Mouse (Mus musculus) heart, embryonic 15.5 days (tissue): ENCODE measurements around the gene Bin2. TPM values are rescaled to one million over a fixed set of nuclear protein-coding genes. Genes with fewer than 3 reads are reported as not detected.

Source experiments
- ATAC-seq: fragments of 200-750 bp; cut with Nextera tagmentation; replicated peaks from 2 replicates; pipeline ENCODE4 v1.8.0; 2017; ENCODE audit warnings: low read depth, moderate TSS enrichment; ENCODE audit not compliant: insufficient number of reproducible peaks, insufficient read depth, low FRiP score
- H3K27ac ChIP-seq: fragments of 300-500 bp; sonication (generic); 2 replicates; pipeline ENCODE4 v1.5.1; 2015; ENCODE audit warnings: mild to moderate bottlenecking, inconsistent platforms
- H3K27me3 ChIP-seq: fragments of 300-500 bp; sonication (generic); 2 replicates; pipeline ENCODE4 v1.6.1; 2015; ENCODE audit warnings: inconsistent platforms
- H3K36me3 ChIP-seq: fragments of 300-500 bp; sonication (generic); 2 replicates; pipeline ENCODE4 v1.6.1; 2015; ENCODE audit warnings: mild to moderate bottlenecking, inconsistent platforms
- H3K4me1 ChIP-seq: fragments of 300-500 bp; sonication (generic); replicated peaks from 2 replicates; pipeline ENCODE4 v1.6.1; 2015; ENCODE audit warnings: inconsistent platforms
- H3K4me2 ChIP-seq: fragments of 300-500 bp; sonication (generic); 2 replicates; pipeline ENCODE4 v1.6.1; 2015; ENCODE audit warnings: inconsistent platforms, mild to moderate bottlenecking, moderate library complexity
- H3K4me3 ChIP-seq: fragments of 300-500 bp; sonication (generic); 2 replicates; pipeline ENCODE4 v1.5.1; 2015; ENCODE audit warnings: mild to moderate bottlenecking, inconsistent platforms
- H3K9ac ChIP-seq: fragments of 300-500 bp; sonication (generic); 2 replicates; pipeline ENCODE4 v1.6.1; 2015; ENCODE audit warnings: mild to moderate bottlenecking, inconsistent platforms
- H3K9me3 ChIP-seq: fragments of 300-500 bp; sonication (generic); replicated peaks from 2 replicates; pipeline ENCODE4 v1.6.1; 2016; ENCODE audit warnings: inconsistent platforms
- WGBS: fragments of 180-500 bp; shearing (Covaris S2); methylation state at CpG from one replicate; pipeline ENCODE4 v1.1.7; 2015; ENCODE audit warnings: mixed read lengths; 5-methylcytosine and 5-hydroxymethylcytosine counted together
- polyA plus RNA-seq: library from polyadenylated mRNA; unstranded; fragments of >200 nt; fragmentation: Nextera tagmentation; extraction: Ambion mirVana; gene quantifications from 2 replicates; pipeline ENCODE4 v1.2.1, GENCODE M21; 2015

Gene Bin2
- polyA plus RNA-seq, 1 experiment from 2014 or later = 2.6 TPM

DNA sequence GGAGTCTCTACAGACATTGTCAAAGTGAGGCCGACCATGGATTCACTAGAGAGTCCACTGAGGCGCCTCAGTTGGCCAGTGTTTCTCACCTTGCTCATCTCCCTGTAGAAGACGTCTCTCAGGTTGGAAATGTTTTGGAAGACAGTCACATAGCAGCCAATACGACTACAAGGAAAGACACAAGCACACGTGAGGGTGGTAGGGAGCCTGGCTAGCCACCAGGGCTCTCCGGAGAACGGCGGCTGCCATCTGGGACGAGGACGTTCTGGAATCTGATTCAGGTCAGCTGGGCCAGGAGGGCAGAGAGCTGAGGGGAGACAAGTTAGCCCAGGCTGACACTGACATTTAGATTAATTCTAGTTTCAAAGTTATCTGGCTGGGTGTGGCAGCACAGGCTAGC lies 19.2 kb downstream of the Bin2 start:
- Histone ChIP-seq H3K4me2 (no peak overlapping the region), H3K4me3 (no peak overlapping the region), H3K27ac (no peak overlapping the region), H3K4me1 (no peaks in the 10 kb centered on the region), H3K9ac (no peak overlapping the region), H3K36me3 (no peaks in the 10 kb centered on the region), H3K9me3 (no peaks in the 10 kb centered on the region), H3K27me3 (peaks cover 3% of the 10 kb centered on the region; the same call in 1 of the 2 replicates)
- 74% methylated on average over 10 of the region's 10 CpGs for WGBS
- no peak for ATAC-seq

DNA sequence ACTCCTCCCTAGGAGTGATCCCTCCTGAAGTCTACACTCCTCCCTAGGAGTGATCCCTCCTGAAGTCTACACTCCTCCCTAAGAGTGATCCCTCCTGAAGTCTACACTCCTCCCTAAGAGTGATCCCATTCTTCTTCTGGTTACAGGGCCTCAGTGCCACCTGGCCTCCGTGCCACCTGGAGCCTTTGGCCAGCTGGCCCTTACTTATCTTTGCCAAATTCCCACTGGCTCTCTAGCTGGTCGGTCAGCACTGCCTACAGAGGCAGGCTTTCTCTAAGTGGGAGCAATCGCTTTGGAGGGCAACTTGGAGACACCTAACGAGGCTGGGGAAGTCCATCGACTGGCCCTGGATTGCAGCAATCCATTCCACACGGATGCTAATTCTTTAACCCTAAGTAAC lies 23.2 kb downstream of the Bin2 start:
- Histone ChIP-seq H3K27ac (no peak overlapping the region), H3K27me3 (peaks cover 7% of the 10 kb centered on the region; the same call in 1 of the 2 replicates), H3K4me2 (no peak overlapping the region), H3K9ac (no peak overlapping the region), H3K4me1 (peaks cover 4% of the 10 kb centered on the region; the same call in 1 of the 2 replicates), H3K4me3 (no peak overlapping the region), H3K36me3 (no peaks in the 10 kb centered on the region), H3K9me3 (no peaks in the 10 kb centered on the region)
- WGBS = 71% methylated on average over 6 of the region's 6 CpGs
- ATAC-seq = no peak

DNA sequence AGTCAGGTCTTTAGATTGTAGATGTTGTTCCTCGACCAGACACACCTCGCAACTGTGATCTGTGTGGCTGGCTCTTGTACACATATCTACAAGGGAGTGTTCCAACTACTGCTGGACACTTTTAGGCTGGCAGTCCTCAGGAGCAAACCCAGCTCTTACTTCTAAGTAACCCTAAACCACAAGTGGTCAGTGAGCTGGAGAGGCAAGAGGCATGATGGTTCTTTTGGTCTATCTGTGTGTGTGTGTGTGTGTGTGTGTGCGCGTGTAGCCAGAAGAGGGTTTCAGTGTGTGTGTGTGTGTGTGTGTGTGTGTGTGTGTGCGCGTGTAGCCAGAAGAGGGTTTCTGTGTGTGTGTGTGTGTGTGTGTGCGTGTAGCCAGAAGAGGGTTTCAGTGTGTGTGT lies 26.9 kb downstream of the Bin2 start:
- H3K4me2 ChIP-seq = no peak overlapping the region
- no peak for ATAC-seq
- H3K9me3 ChIP-seq = no peaks in the 10 kb centered on the region
- no peak overlapping the region for H3K27ac ChIP-seq
- 90% methylated on average over 7 of the region's 7 CpGs for WGBS
- H3K4me3 ChIP-seq = no peak overlapping the region
- no peaks in the 10 kb centered on the region for H3K36me3 ChIP-seq
- H3K4me1 ChIP-seq = peaks cover 17% of the 10 kb centered on the region
- peaks cover 22% of the 10 kb centered on the region for H3K27me3 ChIP-seq
- H3K9ac ChIP-seq = no peak overlapping the region

DNA sequence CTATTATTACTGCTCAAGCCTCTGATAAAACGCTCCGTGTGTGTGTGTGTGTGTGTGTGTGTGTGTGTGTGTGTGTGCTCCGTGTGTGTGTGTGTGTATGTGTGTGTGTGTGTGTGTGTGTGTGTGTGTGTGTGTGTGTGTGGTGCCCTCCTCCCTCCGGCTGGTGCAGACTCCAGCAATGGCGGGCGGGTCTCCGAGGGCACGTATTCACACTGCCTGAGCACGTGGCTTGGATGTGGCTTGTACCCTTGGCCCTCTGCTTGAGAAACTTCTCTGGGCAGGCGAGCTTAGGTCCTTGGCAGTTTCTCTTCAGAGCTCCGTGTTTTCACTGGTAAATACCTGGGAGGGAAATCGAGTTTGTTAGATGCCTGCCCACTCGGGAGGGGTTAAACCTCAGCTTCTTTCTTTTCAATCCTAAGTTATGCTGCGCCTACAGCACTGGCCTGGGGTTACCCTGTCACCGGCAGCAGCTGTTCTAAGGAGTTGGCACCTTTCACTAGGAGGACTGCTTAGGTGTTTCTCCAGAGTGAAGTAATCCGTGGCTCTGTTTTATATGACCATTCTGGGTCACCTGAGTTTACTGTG lies 28.0 kb downstream of the Bin2 start:
- no peak for ATAC-seq
- Histone ChIP-seq H3K36me3 (no peaks in the 10 kb centered on the region), H3K27me3 (peaks cover 31% of the 10 kb centered on the region), H3K27ac (peak overlapping the region; percentile 48; the same call in 1 of the 2 replicates), H3K9me3 (no peaks in the 10 kb centered on the region), H3K4me3 (no peak overlapping the region), H3K4me2 (peak overlapping the region; percentile 26), H3K9ac (no peak overlapping the region; the same call in 1 of the 2 replicates), H3K4me1 (peaks cover 28% of the 10 kb centered on the region)
- 53% methylated on average over 11 of the region's 16 CpGs for WGBS

DNA sequence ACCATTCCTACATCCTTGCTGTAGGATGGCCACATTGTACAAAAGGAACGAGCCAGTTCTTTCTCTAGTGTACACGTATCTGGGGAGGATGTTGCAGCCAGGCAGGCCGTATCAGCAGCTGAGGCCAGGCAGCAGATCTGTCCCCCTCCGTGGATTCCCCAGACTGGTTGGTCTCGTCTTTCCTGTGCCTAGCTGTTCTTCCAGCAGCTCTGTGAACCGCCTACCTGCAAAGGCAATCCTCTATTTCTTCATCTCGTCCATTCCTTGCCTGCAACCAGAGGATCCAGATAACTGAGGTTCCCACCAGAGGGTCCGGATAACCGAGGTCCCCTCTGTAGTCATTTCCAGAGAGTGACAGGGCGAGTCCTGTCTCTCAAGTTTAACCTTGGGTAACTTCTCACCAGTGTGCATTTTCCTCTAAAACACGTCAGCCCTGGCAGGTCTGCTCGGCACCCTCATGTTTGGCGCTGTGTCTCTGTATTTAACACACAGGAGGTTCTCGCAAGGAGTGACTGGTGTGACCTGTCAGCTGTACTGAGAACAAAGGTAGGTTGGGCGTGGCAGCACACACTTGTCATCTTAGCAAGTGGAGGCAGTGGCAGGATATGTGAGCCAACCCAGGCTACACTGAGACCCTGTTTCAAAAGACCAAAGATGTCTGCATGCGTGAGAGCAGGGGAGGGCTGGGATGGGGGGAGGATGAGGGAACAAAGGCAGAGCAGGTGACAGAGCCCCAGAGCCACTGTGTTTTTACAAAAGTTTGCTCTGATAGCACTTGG lies 29.2 kb downstream of the Bin2 start:
- no peak for ATAC-seq
- H3K9ac ChIP-seq = no peak overlapping the region
- peaks cover 32% of the 10 kb centered on the region for H3K4me1 ChIP-seq
- H3K27ac ChIP-seq = peak overlapping the region; percentile 48
- H3K4me2 ChIP-seq = peak overlapping the region; percentile 26; the same call in 1 of the 2 replicates
- H3K36me3 ChIP-seq = no peaks in the 10 kb centered on the region
- 67% methylated on average over 16 of the region's 16 CpGs for WGBS
- peaks cover 40% of the 10 kb centered on the region for H3K27me3 ChIP-seq
- no peaks in the 10 kb centered on the region for H3K9me3 ChIP-seq
- H3K4me3 ChIP-seq = no peak overlapping the region

DNA sequence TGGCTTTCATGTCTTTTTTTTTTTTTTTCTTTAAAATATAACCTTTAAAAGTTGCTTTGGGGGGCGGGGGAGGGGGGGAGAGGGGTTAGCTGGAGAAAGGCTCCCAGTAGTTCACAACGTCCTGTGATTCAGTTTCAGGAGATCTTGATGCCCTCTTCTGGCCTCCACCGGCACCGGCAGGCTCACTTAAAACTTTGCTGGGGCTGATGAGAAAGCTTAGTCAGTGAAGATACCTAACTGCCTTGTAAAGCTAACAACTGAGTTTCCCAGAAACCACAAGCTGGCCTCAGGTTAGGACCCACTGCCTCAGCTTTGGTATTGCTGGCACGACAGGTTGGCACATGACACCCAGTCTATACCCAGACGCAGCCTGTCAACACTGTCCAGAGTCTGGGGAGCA lies 31.7 kb downstream of the Bin2 start:
- Histone ChIP-seq H3K36me3 (no peaks in the 10 kb centered on the region), H3K4me1 (peaks cover 33% of the 10 kb centered on the region), H3K27ac (no peak overlapping the region), H3K4me3 (peak overlapping the region; percentile 68; the same call in 1 of the 2 replicates), H3K27me3 (peaks cover 48% of the 10 kb centered on the region), H3K9me3 (no peaks in the 10 kb centered on the region), H3K9ac (no peak overlapping the region), H3K4me2 (peak overlapping the region; percentile 98)
- 18% methylated on average over 6 of the region's 6 CpGs for WGBS
- ATAC-seq = no peak

DNA sequence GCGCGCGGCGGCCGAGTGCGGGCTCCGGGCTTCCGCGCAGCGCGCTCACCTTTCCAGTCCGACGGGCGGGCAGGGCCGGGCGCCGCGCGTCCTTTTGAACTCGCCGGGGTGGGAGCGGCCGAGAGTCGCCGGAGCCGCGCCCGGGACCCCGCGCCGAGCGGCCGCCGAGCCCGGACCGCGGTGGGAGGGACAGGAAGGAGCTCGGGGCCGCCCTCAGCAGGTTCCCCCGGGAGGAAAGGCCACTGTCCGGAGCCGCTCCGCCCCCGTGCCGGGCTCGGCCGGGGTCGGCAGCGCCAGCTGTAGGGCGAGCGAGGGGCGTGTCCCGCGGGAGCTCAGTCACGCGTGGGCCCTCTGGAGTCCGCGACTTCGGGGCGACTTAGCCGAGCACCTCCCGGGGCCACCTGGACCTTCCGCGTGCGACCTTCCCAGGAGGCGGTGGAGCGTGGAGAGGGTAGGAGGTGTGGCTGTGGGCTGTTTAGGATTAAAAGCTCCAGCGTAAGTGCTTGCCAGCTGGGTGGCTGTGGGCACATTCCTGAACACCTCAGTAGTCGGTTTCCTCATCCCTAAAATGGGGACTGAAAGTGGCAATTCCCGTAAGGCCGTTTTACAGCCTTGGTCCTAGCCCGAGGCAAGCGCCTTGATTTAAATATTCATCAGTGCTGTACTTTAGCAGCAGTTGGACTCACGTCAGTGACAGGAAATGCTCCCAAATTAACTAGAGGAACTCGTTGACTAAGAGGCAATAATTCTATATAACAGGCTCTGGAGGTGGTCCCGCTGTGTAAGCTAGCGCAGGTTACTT lies 32.5 kb downstream of the Bin2 start, which contains the start of gene Smagp:
TSS of gene Smagp (minus strand) at position 241 of the 802 bp plus-strand sequence.
- H3K4me3 ChIP-seq = peak within 1 kb of the TSS; percentile 68
- WGBS = under 1% methylated on average over 71 of the region's 77 CpGs
- peaks cover 37% of the 10 kb centered on the region for H3K4me1 ChIP-seq
- no peaks in the 10 kb centered on the region for H3K36me3 ChIP-seq
- peak within 1 kb of the TSS; percentile 98 for H3K4me2 ChIP-seq
- H3K27me3 ChIP-seq = peaks cover 48% of the 10 kb centered on the region
- H3K9ac ChIP-seq = peak within 1 kb of the TSS; percentile 60
- H3K27ac ChIP-seq = peak within 1 kb of the TSS; percentile 48; the same call in 1 of the 2 replicates
- H3K9me3 ChIP-seq = no peaks in the 10 kb centered on the region
- ATAC-seq = peak; percentile 50

DNA sequence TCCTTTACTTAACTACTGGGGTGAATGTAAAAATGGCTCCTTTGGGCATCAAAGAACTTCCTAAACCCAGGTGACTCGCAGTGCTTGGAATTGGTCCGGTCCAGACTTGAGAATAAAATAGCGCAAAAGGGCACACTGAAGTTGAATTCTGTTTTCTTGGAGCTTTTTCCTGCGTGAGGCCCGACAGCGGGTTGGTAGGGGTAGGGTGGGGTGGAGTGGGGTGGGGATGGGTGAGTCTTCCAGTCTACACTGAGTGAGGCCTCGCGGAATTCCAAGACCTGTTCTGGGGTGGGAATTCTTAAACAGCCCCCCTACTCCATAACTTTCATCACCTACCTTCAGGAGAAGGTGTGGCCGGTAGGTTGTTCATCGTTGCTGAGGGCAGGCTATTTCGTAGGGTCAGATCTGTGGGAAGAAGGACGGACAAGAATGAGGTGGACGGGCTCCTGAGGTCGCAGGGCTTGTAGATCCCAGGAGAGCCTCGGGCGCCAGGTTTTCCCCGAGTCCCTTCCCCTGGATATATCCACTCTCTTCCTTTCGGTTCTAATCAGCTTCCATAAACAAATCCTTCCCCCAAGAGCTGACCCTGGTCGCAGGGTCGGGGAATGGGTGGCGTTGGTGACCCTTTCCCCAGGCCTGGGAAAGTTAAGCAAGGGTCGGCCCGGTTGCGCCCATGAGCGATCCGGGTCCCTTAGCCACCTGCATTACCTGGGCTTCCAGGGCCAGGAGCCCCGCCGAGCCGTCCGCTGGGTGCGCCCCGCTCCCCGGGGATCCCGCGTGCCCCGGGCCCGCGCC lies 33.3 kb downstream of the Bin2 start:
- H3K27ac ChIP-seq = 0 out of 2 replicates have a peak overlapping the region, but pooled peaks have one; percentile 48
- WGBS = 3% methylated on average over 38 of the region's 38 CpGs
- H3K4me2 ChIP-seq = peak overlapping the region; percentile 98
- peak overlapping the region; percentile 68 for H3K4me3 ChIP-seq
- no peaks in the 10 kb centered on the region for H3K9me3 ChIP-seq
- H3K27me3 ChIP-seq = peaks cover 48% of the 10 kb centered on the region
- no peaks in the 10 kb centered on the region for H3K36me3 ChIP-seq
- ATAC-seq = no peak
- H3K4me1 ChIP-seq = peaks cover 33% of the 10 kb centered on the region
- H3K9ac ChIP-seq = peak overlapping the region; percentile 60

DNA sequence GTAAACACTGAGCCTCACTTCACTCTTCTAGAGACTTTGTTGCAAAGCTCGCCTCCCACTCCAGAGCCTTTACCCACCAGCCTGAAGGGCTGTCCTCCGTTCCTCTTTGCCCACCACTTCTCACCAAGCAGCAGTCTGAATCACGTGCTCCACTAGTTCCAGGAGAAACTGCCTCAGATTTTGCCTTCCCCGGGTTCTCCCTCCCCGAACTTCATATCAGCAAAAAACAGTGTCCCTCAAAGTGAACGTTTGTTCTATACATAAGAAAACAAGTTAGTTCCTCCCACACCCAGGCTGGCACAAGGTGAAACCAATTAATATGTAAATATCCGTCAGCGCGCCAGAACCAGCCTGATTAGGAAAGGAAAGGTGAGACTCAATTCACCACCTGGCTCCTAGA lies 34.1 kb downstream of the Bin2 start:
- ATAC-seq = no peak
- Histone ChIP-seq H3K4me2 (peak overlapping the region; percentile 98), H3K27ac (no peak overlapping the region), H3K27me3 (peaks cover 48% of the 10 kb centered on the region), H3K4me3 (peak overlapping the region; percentile 68; the same call in 1 of the 2 replicates), H3K36me3 (no peaks in the 10 kb centered on the region), H3K4me1 (peaks cover 26% of the 10 kb centered on the region), H3K9ac (no peak overlapping the region), H3K9me3 (no peaks in the 10 kb centered on the region)
- WGBS = 10% methylated on average over 9 of the region's 9 CpGs

DNA sequence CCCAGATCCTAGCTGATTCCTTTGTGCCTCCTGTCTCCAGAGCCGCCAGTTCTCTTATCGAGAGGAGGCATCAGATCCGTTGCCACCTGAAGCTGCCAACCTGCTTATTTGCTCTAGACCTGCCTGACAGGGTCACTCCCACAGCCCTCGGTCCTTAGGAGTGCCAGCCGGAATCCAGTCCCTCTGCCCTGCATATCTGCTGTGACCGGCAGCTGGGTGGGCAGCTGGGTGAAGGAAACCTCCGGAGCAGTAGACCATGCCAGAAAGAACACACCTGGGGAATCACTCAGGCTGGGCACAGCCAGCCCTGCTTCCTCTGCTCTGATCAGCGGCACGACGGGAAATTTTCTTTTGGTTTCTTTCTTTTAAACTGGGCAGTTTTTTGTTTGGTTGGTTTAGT lies 36.0 kb downstream of the Bin2 start:
- no peaks in the 10 kb centered on the region for H3K9me3 ChIP-seq
- peaks cover 22% of the 10 kb centered on the region for H3K4me1 ChIP-seq
- 75% methylated on average over 10 of the region's 10 CpGs for WGBS
- peaks cover 42% of the 10 kb centered on the region for H3K27me3 ChIP-seq
- no peak for ATAC-seq
- H3K4me3 ChIP-seq = no peak overlapping the region
- no peak overlapping the region for H3K9ac ChIP-seq
- H3K36me3 ChIP-seq = no peaks in the 10 kb centered on the region
- no peak overlapping the region for H3K4me2 ChIP-seq
- no peak overlapping the region for H3K27ac ChIP-seq
